Mouse (Mus musculus): ENCODE measurements around the gene Olfr965.
"Not testable (repeated sequence)": the region's sequence is repeated elsewhere in the genome, so short reads cannot be mapped to it uniquely, and the experiment has no call there.

The Olfr965 gene

GRCm38 (mm10) chr9:39711053-39711452 lies at the start of gene Olfr965:
TSS of gene Olfr965 (plus strand) at chr9:39711353.
- CTCF ChIA-PET: no interaction called here

DNA sequence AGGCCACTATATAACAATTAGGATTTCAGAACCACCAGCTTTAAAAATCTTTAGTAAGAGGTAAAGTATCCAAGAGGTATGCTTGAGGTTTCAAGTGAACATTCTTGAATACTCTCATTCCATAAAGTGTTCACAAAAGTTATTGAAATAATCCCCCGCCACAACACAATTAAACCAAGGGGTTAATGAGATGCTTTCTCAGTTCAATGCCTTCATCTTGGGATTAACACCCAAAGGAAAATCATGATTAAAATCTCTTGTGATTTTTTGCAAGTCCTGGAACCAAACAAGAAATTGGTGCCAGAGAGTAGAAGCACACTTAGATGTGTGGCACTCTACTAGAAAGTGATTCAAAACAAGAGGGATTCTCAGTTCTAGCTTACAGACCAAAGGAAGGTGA lies 44.2 kb upstream of the Olfr965 start, which contains the start of gene Olfr963:
Gene Olfr963, plus strand, starts transcription at position 301 of the 400 bp plus-strand sequence.
- CTCF ChIA-PET: no interaction called here

DNA sequence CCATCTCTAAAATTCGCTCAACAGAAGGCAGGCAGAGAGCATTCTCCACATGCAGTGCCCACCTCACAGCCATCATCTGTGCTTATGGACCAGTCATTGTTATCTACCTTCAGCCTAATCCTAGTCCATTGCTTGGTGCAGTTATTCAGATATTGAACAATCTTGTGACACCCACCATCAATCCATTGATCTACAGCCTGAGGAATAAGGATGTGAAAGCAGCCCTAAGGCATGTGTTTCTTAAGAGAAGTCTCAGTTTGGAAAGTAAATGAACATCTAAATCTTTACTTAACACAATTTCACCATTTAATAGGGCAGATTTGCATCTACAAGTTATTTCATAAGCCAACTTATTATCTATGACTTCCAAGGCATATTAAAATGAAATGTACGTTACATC lies 41.4 kb upstream of the Olfr965 start:
- CTCF ChIA-PET: no interaction called here

DNA sequence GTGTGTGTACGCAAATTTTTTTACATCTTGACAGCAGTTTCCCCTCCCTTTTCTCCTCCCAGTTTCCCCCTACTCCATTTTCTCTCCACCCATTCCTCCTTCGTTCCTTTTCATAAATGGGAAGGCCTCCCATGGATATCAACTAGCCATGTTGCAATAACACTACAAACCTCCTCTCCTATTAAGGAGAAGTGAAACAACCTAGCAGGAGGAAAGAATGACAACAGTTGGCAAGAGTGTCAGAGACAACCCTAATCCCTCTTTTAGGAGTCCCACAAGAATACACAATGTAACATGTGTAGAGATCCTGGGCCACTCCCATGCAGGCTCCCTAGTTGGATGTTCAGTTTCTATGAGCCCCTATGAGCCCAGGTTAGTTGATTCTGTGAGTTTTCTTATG lies 36.3 kb upstream of the Olfr965 start:
- CTCF ChIA-PET: no interaction called here

DNA sequence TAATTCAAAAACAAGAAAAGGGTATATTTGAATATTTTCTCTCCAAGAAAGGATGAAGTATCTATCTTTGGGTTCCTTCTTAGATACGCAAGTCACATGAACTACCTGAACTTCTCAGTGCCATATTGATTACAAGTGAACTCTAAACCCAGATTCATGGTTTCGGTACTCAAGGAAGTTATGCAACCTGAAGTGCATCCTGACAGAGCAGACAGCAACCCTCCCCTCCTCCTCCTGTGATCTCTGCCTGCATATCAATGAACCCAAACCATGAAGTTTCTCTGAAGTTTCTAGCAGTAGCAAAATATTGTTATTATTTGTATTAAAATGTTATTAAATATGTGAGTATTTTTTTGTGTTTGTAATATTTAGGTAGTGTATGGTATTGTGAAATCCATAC lies 32.6 kb upstream of the Olfr965 start:
- CTCF ChIA-PET: no interaction called here

DNA sequence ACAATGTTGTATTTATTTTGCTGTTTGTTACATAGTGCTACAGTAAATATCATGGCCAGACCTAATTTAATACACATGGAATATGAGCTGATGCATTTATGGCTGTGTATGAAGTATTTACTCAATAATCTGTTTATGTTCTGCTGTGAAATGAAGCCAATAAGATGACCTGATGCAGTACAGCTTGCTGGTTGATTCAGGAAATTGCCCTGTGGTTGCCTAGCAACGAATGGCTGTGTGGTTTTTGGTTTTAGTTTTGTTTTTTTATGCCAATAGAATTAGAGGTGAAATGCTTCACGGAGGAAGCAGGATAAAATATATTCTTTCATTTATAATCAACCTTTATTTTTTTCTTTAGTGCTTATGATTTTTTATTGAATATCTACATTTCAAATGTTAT lies 31.9 kb upstream of the Olfr965 start:
- CTCF ChIA-PET: no interaction called here

DNA sequence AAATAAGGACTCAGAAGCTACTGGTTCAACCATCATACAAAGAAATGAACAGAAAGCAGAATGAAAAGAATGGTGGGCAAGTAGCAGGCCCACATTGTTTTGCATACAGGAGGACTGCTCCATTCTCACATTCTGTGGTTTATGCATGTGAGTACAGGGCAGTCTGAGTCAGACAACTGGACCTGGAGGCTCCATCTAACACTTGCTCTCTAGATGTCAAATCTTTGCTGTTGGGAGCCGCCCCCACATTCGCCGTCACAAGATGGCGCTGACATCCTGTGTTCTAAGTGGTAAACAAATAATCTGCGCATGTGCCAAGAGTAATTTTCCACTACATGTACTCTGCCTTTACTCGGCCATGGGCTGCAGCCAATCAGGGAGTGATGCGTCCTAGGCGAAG lies 10.0 kb upstream of the Olfr965 start:
- CTCF ChIA-PET: not testable (repeated sequence)

GRCm38 (mm10) chr9:39707017-39707416 lies 4.1 kb upstream of the Olfr965 start, which contains the start of gene Olfr149:
TSS of gene Olfr149 (minus strand) at chr9:39707117.
- CTCF ChIA-PET: no interaction called here

DNA sequence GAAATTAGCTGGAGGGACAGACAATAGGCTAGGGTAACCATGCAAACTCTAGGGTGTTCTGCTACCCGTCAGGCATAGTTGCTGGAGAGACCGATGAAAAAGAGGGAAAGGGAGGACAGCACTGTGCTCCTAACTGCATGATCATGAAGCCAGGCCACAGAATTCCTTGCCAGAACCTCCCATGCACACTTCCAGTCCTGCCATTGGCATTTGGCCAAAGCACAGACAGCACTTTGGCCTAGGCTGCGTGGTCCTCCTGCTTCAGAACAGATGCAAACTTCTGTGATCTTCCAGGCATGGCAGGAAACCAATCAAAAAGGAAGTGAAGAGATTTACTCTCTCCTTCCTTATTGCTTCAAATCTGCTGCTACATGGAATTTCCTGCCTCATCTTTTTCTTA lies 2.2 kb upstream of the Olfr965 start:
- CTCF ChIA-PET: no interaction called here

GRCm38 (mm10) chr9:39730678-39731077 lies 19.5 kb downstream of the Olfr965 start, which contains the start of gene Olfr150:
TSS of gene Olfr150 (plus strand) at chr9:39730978.
- CTCF ChIA-PET: no interaction called here

- CTCF ChIA-PET: interaction anchor here (0.5 kb wide), 1 partner anchor 49 kb away, joined by 3 read pairs; no protein-coding TSS in a partner anchor
Observed at GRCm38 (mm10) chr9:39740741-39741140, 29.6 kb downstream of the Olfr965 start.

GRCm38 (mm10) chr9:39745949-39746348 lies 34.8 kb downstream of the Olfr965 start, which contains the start of gene Olfr967:
TSS of gene Olfr967 (plus strand) at chr9:39746249.
- CTCF ChIA-PET: no interaction called here

GRCm38 (mm10) chr9:39746428-39746827 lies 35.3 kb downstream of the Olfr965 start:
- CTCF ChIA-PET: no interaction called here

All from spleen, embryonic (tissue).